Mouse (Mus musculus): ENCODE data around the gene Arhgap27. TPM values are rescaled to one million over a fixed set of nuclear protein-coding genes. Genes with fewer than 3 reads are reported as not detected.
"Not testable (repeated sequence)": the region's sequence is repeated elsewhere in the genome, so short reads cannot be mapped to it uniquely, and the experiment has no call there.

The Arhgap27 gene
- total RNA-seq, 1 experiment from 2014 or later: 81.4 TPM

GRCm38 (mm10) chr11:103318042-103318441 lies 45.5 kb downstream of the Arhgap27 start:
- ATAC-seq (ENCODE audit: extremely low read depth, insufficient number of reproducible peaks, low FRiP score, poor library complexity, severe bottlenecking): no peak

- no peak for ATAC-seq (ENCODE audit: extremely low read depth, insufficient number of reproducible peaks, low FRiP score, poor library complexity, severe bottlenecking)
Observed at GRCm38 (mm10) chr11:103315379-103315778, 48.1 kb downstream of the Arhgap27 start.

GRCm38 (mm10) chr11:103314736-103315374 lies 48.6 kb downstream of the Arhgap27 start:
- no peak for ATAC-seq (ENCODE audit: extremely low read depth, insufficient number of reproducible peaks, low FRiP score, poor library complexity, severe bottlenecking)

DNA sequence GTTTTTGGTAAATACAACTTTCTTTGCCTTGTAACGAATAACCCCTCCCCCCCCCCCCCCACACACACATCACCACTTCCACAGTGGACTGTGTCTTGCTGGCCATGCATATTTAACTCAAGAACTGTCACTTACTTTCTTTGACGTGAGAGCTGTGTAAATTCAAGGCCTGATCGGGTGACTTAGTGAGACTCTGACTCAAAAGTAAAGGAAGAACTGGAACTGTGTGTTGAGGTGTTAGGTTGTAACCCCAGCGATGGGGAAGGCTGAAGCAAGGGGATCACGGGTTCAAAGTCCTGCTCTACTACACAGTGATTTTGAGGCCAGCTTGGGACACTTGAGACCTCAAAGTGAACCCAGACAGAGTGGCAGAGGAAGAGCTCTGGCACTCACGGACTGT lies 50.0 kb downstream of the Arhgap27 start:
- ATAC-seq (ENCODE audit: extremely low read depth, insufficient number of reproducible peaks, low FRiP score, poor library complexity, severe bottlenecking): no peak

DNA sequence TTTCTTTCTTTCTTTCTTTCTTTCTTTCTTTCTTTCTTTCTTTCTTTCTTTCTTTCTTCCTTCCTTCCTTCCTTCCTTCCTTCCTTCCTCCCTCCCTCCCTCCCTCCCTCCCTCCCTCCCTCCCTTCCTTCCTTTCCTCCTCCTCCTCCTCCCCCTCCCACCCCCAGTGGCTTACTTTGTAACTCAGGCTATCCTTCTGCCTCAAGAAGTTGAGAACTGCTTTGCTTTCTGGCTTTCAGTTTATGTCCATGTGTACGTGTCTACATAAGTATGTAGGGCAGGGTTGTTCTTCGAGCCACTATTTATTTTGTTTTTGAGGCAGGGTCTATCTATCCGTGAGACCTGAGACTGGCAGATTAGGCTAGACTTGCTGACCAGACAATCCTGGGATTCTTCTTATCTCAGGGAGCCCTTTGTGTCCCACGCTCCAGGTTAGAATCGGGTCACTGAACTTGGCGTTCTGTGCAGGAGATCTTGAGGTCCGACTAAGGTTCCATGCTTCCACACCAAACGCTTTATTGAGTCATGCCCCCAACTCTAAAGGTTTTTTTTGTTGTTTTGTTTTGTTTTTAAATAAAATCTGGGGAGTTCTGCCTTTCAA lies 50.7 kb downstream of the Arhgap27 start:
- no peak for ATAC-seq (ENCODE audit: extremely low read depth, insufficient number of reproducible peaks, low FRiP score, poor library complexity, severe bottlenecking)

DNA sequence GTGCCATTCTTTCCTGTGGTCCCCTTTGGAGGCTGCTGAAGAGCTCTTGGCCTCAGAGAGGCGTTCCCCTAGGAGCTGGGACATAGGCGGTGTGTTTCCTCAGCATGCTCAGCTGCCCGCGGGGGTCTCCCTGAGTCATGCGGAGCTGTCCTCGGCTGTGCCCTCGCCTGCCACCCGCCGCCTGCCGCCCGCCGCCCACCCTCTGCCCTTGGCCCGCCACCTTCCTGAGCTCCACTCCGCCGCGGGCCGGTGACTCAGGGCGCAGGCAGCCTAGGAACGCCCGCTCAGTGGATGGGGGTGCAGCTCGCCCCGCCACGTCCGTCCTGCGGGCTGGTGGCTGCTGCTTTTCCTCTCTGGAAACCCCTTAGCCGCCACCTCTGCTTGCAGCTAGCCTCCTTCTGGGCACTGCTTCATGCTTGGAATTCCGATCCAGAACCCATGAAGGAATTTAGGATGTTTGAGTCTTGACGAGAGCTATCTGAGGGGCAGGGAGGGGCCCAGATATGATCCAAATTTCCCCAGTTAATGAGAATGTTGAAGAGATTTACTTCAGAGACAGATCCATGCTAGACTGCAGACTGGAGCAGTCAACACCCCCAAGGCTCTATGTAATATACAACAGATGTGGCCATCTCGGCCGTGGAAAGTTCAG lies 51.4 kb downstream of the Arhgap27 start:
- ATAC-seq (ENCODE audit: extremely low read depth, insufficient number of reproducible peaks, low FRiP score, poor library complexity, severe bottlenecking): peak; percentile 22; the same call in 1 of the 2 replicates

- ATAC-seq (ENCODE audit: extremely low read depth, insufficient number of reproducible peaks, low FRiP score, poor library complexity, severe bottlenecking): no peak
Observed at GRCm38 (mm10) chr11:103309956-103310574, 53.4 kb downstream of the Arhgap27 start.

- no peak for ATAC-seq (ENCODE audit: extremely low read depth, insufficient number of reproducible peaks, low FRiP score, poor library complexity, severe bottlenecking)
Observed at GRCm38 (mm10) chr11:103307910-103308309, 55.6 kb downstream of the Arhgap27 start.

DNA sequence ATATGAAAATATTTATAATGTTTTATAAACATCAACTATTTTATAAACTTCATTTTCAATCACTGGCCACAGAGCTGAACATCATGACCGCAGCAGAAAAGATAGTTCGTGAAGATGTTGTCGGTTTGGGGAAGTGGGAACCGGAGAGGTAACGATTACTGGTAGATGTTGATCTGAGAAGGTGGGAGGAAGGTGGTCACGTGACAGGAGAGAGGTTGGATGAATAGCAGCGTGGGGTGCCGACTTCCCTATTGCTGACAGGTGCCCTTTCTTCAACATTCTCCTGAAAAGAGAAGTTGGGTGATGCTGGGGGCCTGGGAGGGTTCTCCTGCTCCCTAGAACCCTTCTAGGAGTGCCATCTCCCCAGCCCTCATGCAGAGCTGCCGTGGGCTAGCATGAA lies 59.0 kb downstream of the Arhgap27 start:
- peak; percentile 68 for ATAC-seq (ENCODE audit: extremely low read depth, insufficient number of reproducible peaks, low FRiP score, poor library complexity, severe bottlenecking)

- ATAC-seq (ENCODE audit: extremely low read depth, insufficient number of reproducible peaks, low FRiP score, poor library complexity, severe bottlenecking): no peak
Observed at GRCm38 (mm10) chr11:103294772-103295171, 68.7 kb downstream of the Arhgap27 start.

GRCm38 (mm10) chr11:103294066-103294465 lies 69.4 kb downstream of the Arhgap27 start:
- no peak for ATAC-seq (ENCODE audit: extremely low read depth, insufficient number of reproducible peaks, low FRiP score, poor library complexity, severe bottlenecking)

DNA sequence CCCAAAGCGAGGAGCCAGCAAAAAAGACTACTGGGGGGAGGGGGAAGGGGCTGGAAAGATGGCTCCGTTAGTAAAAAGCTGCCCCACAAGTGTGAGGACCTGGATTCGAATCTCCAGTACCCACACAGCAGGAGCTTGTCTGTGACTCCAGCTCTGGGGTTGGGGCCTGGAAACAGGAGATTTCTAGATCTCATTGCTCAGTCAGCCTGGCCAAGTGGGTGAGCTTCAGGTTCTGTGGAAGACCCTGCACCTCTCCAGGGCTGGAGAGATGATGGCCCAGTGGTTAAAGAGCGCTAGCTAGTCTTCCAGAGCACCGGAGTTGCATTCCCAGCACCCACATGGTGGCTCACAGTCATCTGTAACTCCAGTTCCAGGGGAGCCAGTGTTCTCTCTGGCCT lies 70.6 kb downstream of the Arhgap27 start:
- ATAC-seq (ENCODE audit: extremely low read depth, insufficient number of reproducible peaks, low FRiP score, poor library complexity, severe bottlenecking): no peak

DNA sequence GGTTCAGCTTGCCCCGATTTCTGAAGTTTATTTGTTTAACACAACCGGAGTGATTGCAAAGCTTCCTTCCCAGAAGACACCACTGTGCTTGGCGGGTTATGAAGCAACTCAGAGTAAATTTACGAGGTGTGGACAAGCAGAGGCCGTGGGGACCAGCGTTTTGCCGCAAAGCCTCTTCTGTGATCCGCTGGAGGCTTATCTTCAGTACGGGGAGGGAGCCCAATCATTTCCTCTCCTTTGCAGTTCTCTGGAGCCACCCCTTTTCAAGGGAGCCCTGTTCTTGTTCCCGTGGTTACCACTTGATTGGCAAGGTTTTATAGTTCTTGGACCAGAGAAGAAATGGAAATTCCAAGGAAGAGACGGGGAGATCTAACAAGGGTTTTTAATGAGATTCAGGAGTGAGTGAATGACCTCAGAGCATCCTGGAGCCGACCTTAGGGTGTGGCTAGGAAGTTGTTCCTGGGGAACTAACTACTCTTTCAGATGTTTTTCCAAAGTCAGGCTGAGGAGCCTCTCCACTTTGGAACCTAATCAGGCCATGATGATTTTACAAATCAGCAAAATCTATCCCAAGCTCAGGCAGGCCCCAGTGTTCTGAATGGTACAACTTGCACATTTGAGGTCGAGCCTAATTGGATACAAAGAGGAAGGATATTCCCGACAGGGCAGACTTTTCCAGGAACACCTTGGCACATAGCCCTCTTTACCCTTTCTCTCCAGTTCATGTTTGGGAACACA lies 71.2 kb downstream of the Arhgap27 start:
- no peak for ATAC-seq (ENCODE audit: extremely low read depth, insufficient number of reproducible peaks, low FRiP score, poor library complexity, severe bottlenecking)

DNA sequence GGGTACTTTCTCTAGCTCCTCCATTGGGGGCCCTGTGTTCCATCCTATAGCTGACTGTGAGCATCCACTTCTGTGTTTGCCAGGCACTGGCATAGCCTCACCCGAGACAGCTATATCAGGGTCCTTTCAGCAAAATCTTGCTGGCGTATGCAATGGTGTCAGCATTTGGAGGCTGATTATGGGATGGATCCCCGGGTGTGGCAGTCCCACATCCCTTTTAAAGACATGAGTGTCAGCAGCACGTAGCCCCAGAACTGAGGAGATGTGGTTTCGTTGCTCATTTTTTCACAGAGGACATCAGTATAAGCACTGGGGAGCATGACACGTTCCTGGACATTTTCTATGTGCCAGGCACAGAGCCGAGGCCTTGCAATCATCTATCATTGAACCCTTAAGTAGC lies 72.7 kb downstream of the Arhgap27 start:
- not testable (repeated sequence) for ATAC-seq (ENCODE audit: extremely low read depth, insufficient number of reproducible peaks, low FRiP score, poor library complexity, severe bottlenecking)

- no peak for ATAC-seq (ENCODE audit: extremely low read depth, insufficient number of reproducible peaks, low FRiP score, poor library complexity, severe bottlenecking)
Observed at GRCm38 (mm10) chr11:103288291-103288963, 75.1 kb downstream of the Arhgap27 start.

DNA sequence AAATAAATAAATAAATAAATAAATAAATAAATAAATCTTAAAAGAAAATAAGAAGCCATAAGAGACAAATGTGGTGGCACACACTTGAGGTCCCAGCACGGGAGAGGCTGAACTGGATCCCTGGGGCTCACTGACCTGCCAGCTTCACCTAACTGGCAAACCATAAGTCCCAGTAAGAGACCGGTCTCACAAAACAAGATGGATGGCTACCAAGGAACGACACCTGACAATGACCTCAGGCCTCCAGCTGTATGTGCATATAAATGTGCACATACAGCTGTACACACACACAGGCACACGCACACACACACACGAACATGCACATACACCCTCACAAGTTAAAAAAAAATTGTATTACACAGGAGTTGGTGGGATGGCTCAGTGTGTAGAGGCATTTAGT lies 76.6 kb downstream of the Arhgap27 start:
- no peak for ATAC-seq (ENCODE audit: extremely low read depth, insufficient number of reproducible peaks, low FRiP score, poor library complexity, severe bottlenecking)

DNA sequence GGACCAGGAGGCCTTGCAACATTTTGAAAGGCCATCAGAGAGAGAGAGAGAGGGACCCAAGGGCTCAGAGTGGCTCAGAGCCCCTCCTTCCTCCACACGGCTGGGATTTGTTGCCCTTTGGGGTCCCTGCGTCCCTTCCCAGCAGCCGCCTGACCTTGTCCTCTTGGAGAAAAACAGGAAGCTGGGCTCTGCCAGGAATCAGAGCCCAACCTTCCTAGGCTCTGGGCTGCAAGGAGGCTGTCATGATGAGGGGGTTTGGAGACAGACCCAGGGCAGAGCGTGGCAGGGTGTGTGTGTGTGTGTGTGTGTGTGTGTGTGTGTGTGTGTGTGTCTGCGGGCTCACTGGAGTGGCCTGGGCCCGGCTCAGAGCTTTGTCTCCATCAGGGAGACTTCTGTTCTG lies 77.5 kb downstream of the Arhgap27 start:
- ATAC-seq (ENCODE audit: extremely low read depth, insufficient number of reproducible peaks, low FRiP score, poor library complexity, severe bottlenecking): no peak

DNA sequence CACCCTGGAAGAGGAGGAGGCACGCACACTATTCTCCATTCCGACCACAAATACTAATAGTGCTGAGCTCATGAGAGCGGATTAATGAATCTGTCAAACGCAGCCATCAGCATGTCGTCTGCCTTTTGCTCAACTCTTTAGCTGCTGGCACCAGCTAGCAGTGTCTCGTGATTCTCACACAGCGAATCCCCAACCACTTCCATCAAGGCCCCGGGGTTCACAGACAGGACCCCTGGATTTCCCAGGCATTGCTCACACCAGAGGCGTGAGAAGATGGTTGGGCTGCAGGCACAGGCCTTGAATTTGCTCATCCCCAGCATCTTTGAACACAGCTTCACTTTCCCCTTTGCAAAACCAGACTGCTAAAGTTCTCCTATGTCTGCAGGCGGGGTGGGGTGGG lies 78.2 kb downstream of the Arhgap27 start:
- ATAC-seq (ENCODE audit: extremely low read depth, insufficient number of reproducible peaks, low FRiP score, poor library complexity, severe bottlenecking): no peak

DNA sequence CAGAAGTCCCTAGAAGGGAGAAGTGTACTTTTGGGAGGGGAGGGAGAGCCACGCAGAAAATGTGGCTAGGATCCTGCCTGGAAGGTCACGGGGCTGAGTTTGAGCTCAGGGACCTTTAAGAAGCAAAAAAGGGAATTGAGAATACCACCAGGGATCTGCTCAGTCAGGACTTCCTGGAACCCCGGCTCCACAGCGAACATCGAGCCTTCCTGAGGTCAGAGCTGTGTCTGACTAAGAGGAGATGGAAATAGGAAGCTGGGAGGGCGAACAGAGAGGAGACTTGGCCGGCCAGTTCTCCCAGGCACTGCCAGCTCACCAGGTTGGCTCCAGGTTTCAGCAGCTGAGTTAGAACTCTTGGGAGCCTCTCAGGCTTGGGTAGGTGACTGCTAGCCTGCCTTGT lies 81.7 kb downstream of the Arhgap27 start:
- no peak for ATAC-seq (ENCODE audit: extremely low read depth, insufficient number of reproducible peaks, low FRiP score, poor library complexity, severe bottlenecking)

Measured in neutrophil, adult 5-6 weeks (primary cell).